Mouse (Mus musculus) kidney, embryonic 16.5 days (tissue): ENCODE measurements around the gene Timp4. TPM values are rescaled to one million over a fixed set of nuclear protein-coding genes. Genes with fewer than 3 reads are reported as not detected.

Experiments
- ATAC-seq: fragments of 200-750 bp; cut with Nextera tagmentation; 2 replicates; pipeline ENCODE4 v1.8.0; 2017; ENCODE audit warnings: moderate TSS enrichment; ENCODE audit not compliant: low FRiP score, low TSS enrichment
- H3K27ac ChIP-seq: fragments of 300-500 bp; sonication (generic); 2 replicates; pipeline ENCODE4 v1.5.1; 2014; ENCODE audit warnings: low read length
- H3K27me3 ChIP-seq: fragments of 300-500 bp; sonication (generic); 2 replicates; pipeline ENCODE4 v1.6.1; 2014; ENCODE audit warnings: low read length, control low read depth, mixed read lengths; ENCODE audit not compliant: insufficient read depth
- H3K36me3 ChIP-seq: fragments of 300-500 bp; sonication (generic); 2 replicates; pipeline ENCODE4 v1.6.1; 2014; ENCODE audit warnings: low read length, control low read depth, mixed read lengths; ENCODE audit not compliant: insufficient read depth
- H3K4me1 ChIP-seq: fragments of 300-500 bp; sonication (generic); 2 replicates; pipeline ENCODE4 v1.6.1; 2014; ENCODE audit warnings: low read length, control low read depth, mixed read lengths; ENCODE audit not compliant: insufficient read depth
- H3K4me2 ChIP-seq: fragments of 300-500 bp; sonication (generic); replicated peaks from 2 replicates; pipeline ENCODE4 v1.6.1; 2014; ENCODE audit warnings: low read depth, low read length
- H3K4me3 ChIP-seq: fragments of 300-500 bp; sonication (generic); 2 replicates; pipeline ENCODE4 v1.5.1; 2014; ENCODE audit warnings: mild to moderate bottlenecking, low read length
- H3K9ac ChIP-seq: fragments of 300-500 bp; sonication (generic); replicated peaks from 2 replicates; pipeline ENCODE4 v1.6.1; 2014; ENCODE audit warnings: low read length
- H3K9me3 ChIP-seq: fragments of 300-500 bp; sonication (generic); 2 replicates; pipeline ENCODE4 v1.6.1; 2016; ENCODE audit warnings: low read length, control low read depth
- WGBS: fragments of 180-500 bp; shearing (Covaris S2); extraction: QIAGEN DNeasy Blood & Tissue Kit; methylation state at CpG from one replicate; pipeline ENCODE4 v1.1.7; 2014; 5-methylcytosine and 5-hydroxymethylcytosine counted together
- polyA plus RNA-seq: library from polyadenylated mRNA; unstranded; fragments of >200 nt; fragmentation: Nextera tagmentation; extraction: Ambion mirVana; gene quantifications from 2 replicates; pipeline ENCODE4 v1.2.1, GENCODE M21; 2015

Timp4 gene
- polyA plus RNA-seq, 1 experiment from 2014 or later = 0.56 TPM

DNA sequence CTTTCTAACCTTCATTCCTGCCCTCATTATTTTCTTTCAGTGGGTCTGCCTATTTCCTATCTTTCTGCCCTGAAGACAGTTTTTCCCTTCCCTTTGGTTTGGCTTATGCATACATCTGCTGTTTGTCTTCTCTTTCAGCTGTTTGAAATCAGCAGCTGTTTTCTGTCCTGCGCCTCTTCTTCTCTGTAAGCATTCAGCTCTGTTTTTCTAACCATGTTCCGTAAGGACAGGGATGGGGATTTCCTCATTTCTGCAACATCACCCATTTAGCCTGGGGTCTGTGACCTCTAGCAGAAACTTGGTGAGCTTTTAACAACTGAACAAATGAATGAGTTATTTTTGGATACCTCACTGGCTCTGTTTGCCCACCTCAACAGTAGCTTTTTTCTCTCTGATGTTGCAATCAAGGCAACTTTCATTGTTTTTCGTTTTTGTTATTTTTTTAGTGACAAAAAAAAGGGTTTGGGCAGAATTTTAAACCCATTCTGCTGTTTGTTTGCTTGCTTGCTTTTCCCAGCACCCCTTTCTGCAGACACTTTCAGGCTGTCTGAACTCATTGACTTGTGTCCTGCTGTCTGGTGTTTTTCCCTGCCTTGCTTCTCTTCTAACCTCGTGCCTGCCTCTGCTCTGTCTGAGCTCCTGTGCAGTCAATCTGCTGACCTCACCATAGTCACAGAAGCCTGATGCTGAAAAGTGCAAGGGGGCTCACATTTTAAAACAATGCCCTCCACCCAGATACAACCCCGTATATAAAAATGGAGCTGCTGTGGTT lies 39.7 kb downstream of the Timp4 start:
- WGBS = 43% methylated on average over 5 of the region's 5 CpGs
- no peak for ATAC-seq

DNA sequence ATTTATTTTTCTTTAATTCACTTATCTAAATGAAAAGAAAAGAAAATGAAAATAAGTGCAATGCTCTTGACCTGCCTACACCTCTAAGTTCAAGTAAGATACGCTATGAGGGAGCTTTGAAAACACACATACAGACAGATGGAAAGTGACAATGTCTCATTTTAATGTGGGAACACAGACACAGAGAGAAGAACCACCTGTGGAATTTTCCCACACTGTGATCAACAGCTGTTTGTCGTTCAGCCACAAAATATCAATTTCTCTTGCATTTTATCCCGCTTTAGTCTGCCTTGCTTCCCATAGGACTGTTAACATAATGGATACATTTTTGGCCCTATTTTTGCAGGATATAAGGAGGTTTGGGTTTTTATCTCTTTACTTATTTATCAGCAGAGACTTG lies 41.2 kb downstream of the Timp4 start:
- H3K36me3 ChIP-seq = no peaks in the 10 kb centered on the region
- no peak overlapping the region for H3K27ac ChIP-seq
- no peak overlapping the region for H3K9ac ChIP-seq
- H3K4me2 ChIP-seq = no peak overlapping the region
- peaks cover 3% of the 10 kb centered on the region; the same call in 1 of the 2 replicates for H3K9me3 ChIP-seq
- H3K4me3 ChIP-seq = no peak overlapping the region
- H3K4me1 ChIP-seq = 0 out of 2 replicates have a peak, but pooled peaks cover 4% of the 10 kb centered on the region
- no peak for ATAC-seq
- H3K27me3 ChIP-seq = no peaks in the 10 kb centered on the region
- 46% methylated on average over 3 of the region's 3 CpGs for WGBS

More for the DNA sequence above, 39.7 kb downstream of the Timp4 start:
- Histone ChIP-seq H3K4me2 (no peak overlapping the region), H3K9ac (no peak overlapping the region), H3K27ac (0 out of 2 replicates have a peak overlapping the region, but pooled peaks have one; percentile 47), H3K4me3 (no peak overlapping the region), H3K36me3 (no peaks in the 10 kb centered on the region), H3K4me1 (0 out of 2 replicates have a peak, but pooled peaks cover 4% of the 10 kb centered on the region), H3K27me3 (no peaks in the 10 kb centered on the region), H3K9me3 (peaks cover 3% of the 10 kb centered on the region; the same call in 1 of the 2 replicates)

DNA sequence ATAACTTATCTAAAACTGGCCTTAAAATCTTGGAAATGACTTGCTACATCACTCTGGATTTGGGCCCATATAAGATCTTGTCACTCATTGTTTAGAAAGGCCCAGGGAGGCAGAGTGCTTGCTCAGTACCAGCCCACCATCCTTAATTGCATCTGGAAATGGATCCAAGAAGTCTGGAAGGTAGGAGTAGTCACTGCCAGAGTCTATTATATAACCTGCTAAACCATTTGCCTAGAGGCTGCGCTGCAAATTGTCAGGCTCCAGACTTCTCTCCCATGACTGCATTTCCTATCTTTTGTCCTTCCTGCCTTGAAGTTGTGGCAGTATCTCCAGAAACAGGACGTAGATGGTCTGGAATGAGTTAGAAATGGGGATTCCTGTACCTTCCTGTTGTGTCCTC lies 41.8 kb downstream of the Timp4 start:
- H3K9ac ChIP-seq = no peak overlapping the region
- no peak for ATAC-seq
- no peaks in the 10 kb centered on the region for H3K36me3 ChIP-seq
- no peak overlapping the region for H3K4me3 ChIP-seq
- peaks cover 3% of the 10 kb centered on the region; the same call in 1 of the 2 replicates for H3K9me3 ChIP-seq
- H3K27me3 ChIP-seq = no peaks in the 10 kb centered on the region
- H3K27ac ChIP-seq = no peak overlapping the region
- H3K4me2 ChIP-seq = no peak overlapping the region
- 0 out of 2 replicates have a peak, but pooled peaks cover 4% of the 10 kb centered on the region for H3K4me1 ChIP-seq
- 52% methylated on average over 2 of the region's 2 CpGs for WGBS

DNA sequence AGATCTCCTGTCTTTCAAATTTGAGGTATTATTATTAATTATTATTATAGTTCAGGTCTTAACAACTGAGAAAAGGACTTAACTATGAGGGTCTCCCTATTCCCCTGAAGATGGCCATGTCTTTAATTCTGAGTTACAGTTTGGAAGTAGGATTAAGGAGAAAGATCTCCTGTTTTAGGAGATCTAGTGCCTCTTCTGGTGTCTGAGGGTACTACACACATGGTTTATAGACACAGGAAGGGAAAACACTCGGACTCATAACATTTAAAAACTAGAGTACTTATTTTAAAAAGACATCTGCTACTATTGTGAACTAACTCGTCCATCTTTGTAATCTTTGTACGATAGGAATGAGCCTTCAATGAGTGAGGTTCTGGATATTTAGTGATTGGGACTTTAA lies 49.0 kb downstream of the Timp4 start:
- Histone ChIP-seq H3K27me3 (no peaks in the 10 kb centered on the region), H3K4me1 (no peaks in the 10 kb centered on the region), H3K27ac (no peak overlapping the region), H3K4me2 (no peak overlapping the region), H3K9me3 (no peaks in the 10 kb centered on the region), H3K9ac (no peak overlapping the region), H3K4me3 (no peak overlapping the region), H3K36me3 (no peaks in the 10 kb centered on the region)
- 66% methylated on average over 3 of the region's 3 CpGs for WGBS
- no peak for ATAC-seq

DNA sequence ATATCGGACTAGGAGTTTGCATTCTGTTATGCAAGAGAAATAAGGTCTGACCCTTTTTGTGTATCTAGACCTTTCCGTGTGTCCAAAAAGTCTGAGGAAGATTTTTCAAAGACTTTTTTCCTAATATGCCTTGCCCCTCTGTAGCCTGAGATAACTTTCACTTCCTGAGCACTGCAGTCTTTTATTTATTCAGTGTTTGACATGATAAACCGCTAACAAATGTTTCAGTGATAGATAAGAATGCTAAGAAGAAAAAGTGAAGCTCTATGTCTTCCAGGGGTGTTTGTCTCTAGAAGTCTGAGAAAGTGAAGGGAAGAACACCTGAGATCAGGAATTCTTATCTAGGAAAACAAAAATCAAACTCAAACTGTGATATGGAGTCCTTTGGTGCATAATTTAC lies 51.3 kb downstream of the Timp4 start:
- Histone ChIP-seq H3K27ac (no peak overlapping the region), H3K27me3 (no peaks in the 10 kb centered on the region), H3K9me3 (no peaks in the 10 kb centered on the region), H3K9ac (no peak overlapping the region), H3K4me1 (no peaks in the 10 kb centered on the region), H3K36me3 (no peaks in the 10 kb centered on the region), H3K4me2 (no peak overlapping the region), H3K4me3 (no peak overlapping the region)
- no peak for ATAC-seq
- 71% methylated on average over 3 of the region's 3 CpGs for WGBS

Other genes with a start within 250 kb of the Timp4 start
- 64.9 and 68.7 TPM in 2 replicates for gene Tamm41, start 214.3 kb downstream of the Timp4 start, polyA plus RNA-seq
- 1.8 TPM in 2 replicates for gene Syn2, start 117.3 kb downstream of the Timp4 start, polyA plus RNA-seq
- gene Gm17482, start 24.9 kb downstream of the Timp4 start, polyA plus RNA-seq = not detected in 2 replicates
- 6.3 and 6.4 TPM in 2 replicates for gene Pparg, start 108.7 kb upstream of the Timp4 start, polyA plus RNA-seq